Mouse (Mus musculus) adipose tissue, adult 10 weeks (tissue): ENCODE results near the gene Hus1. TPM values are rescaled to one million over a fixed set of nuclear protein-coding genes. Genes with fewer than 3 reads are reported as not detected.

Experiments used
- polyA plus RNA-seq: library from polyadenylated mRNA; stranded (reverse); fragments of 350-450 nt; fragmentation: Illumina TruSeq; extraction: RNeasy Lipid Tissue Mini Kit (QIAGEN cat#74804); gene quantifications from one replicate; pipeline ENCODE4 v1.2.3, GENCODE M21; 2014; ENCODE audit warnings: low read depth, low replicate concordance

Hus1 gene
- 7.1 TPM for polyA plus RNA-seq

GRCm38 (mm10) chr11:9010853-9011339 is at the start of gene Hus1:
Hus1 (minus strand) TSS chr11:9011191.

DNA sequence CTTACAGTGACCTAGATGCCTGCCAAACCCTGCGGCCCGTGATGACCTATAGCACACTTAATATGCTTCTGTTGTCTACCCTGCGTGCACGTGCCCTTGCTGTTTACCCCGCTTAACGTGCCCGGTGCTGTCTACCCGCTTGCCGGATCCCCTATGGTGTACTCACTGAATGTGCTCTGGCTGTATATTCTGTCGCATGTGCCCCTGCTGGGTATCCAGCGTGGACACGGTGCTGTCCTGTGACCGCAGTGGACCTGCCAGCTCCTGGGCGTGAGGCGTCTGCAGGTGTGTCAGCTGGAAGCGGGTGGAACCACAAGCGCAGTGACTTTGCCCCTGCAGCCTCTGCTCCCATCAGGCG is 37.7 kb upstream of the Hus1 start, which contains the start of gene Sun3:
Gene Sun3, minus strand, starts transcription at position 289 of the 358 bp plus-strand sequence.

GRCm38 (mm10) chr11:9048011-9048702 is 37.2 kb upstream of the Hus1 start, which contains the start of gene Gm11992:
Gm11992 (plus strand) TSS chr11:9048594.

DNA sequence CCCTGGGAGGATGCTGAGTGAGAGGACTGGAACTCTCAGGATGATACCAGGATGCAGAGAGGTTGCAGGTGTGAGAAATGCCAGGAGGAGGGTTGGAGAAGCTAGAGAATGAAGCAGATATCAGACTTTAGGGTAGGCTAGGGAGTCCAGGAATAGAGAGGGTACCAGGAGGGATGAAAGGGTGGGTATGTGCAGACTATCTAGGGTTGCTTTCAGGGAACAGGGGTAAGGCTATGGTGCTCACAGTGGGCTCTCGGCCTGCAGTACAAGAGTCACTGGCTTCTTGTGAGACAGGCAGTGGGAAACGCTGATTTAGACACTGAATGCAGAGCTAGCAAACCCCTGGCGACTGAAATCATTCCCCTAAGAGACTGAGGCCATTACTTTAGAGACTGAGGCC is 37.8 kb downstream of the Hus1 start, which contains the start of gene Pkd1l1:
Gene Pkd1l1, minus strand, starts transcription at position 101 of the 400 bp plus-strand sequence.

Other genes starting within 250 kb of the Hus1 start
- 0.91 TPM for gene Pkd1l1, start 37.9 kb downstream of the Hus1 start, polyA plus RNA-seq
- 2.0 TPM for gene Gm11992, start 37.4 kb upstream of the Hus1 start, polyA plus RNA-seq
- gene Sun3, start 37.8 kb upstream of the Hus1 start, polyA plus RNA-seq, result 1.4 TPM
- 3.8 TPM for gene Upp1, start 106.9 kb upstream of the Hus1 start, polyA plus RNA-seq
- gene Abca13, start 180.8 kb upstream of the Hus1 start, polyA plus RNA-seq, result 0.01 TPM